Mouse (Mus musculus) intestine, postnatal 0 days (tissue): ENCODE data around the gene Nap1l4. TPM values are rescaled to one million over a fixed set of nuclear protein-coding genes. Genes with fewer than 3 reads are reported as not detected.
"Not testable (repeated sequence)": the region's sequence is repeated elsewhere in the genome, so short reads cannot be mapped to it uniquely, and the experiment has no call there.

Source experiments
- ATAC-seq: fragments of 200-750 bp; cut with Nextera tagmentation; 2 replicates; pipeline ENCODE4 v1.8.0; 2017; ENCODE audit warnings: mild to moderate bottlenecking, moderate TSS enrichment, moderate library complexity
- H3K27ac ChIP-seq: fragments of 300-500 bp; sonication (generic); 2 replicates; pipeline ENCODE4 v1.5.1; 2014; ENCODE audit warnings: mild to moderate bottlenecking, low read depth, low read length, moderate library complexity
- H3K27me3 ChIP-seq: fragments of 300-500 bp; sonication (generic); replicated peaks from 2 replicates; pipeline ENCODE4 v1.6.1; 2014; ENCODE audit warnings: low read length, mixed read lengths; ENCODE audit not compliant: control insufficient read depth, insufficient read depth
- H3K36me3 ChIP-seq: fragments of 300-500 bp; sonication (generic); 2 replicates; pipeline ENCODE4 v1.6.1; 2014; ENCODE audit warnings: mild to moderate bottlenecking, moderate library complexity; ENCODE audit not compliant: control insufficient read depth, insufficient read depth
- H3K4me1 ChIP-seq: fragments of 300-500 bp; sonication (generic); replicated peaks from 2 replicates; pipeline ENCODE4 v1.6.1; 2014; ENCODE audit warnings: antibody characterized with exemption, low read length, mixed read lengths; ENCODE audit not compliant: control insufficient read depth, insufficient read depth
- H3K4me2 ChIP-seq: fragments of 300-500 bp; sonication (generic); replicated peaks from 2 replicates; pipeline ENCODE4 v1.6.1; 2014; ENCODE audit warnings: low read depth, mild to moderate bottlenecking, moderate library complexity
- H3K4me3 ChIP-seq: fragments of 300-500 bp; sonication (generic); 2 replicates; pipeline ENCODE4 v1.5.1; 2014; ENCODE audit warnings: low read depth, low read length
- H3K9ac ChIP-seq: fragments of 300-500 bp; sonication (generic); 2 replicates; pipeline ENCODE4 v1.6.1; 2014; ENCODE audit warnings: mild to moderate bottlenecking, low read depth, low read length
- H3K9me3 ChIP-seq: fragments of 300-500 bp; sonication (generic); 2 replicates; pipeline ENCODE4 v1.6.1; 2016; ENCODE audit warnings: mixed run types; ENCODE audit not compliant: control insufficient read depth
- CTCF ChIP-seq: sonication (generic); IDR thresholded peaks from 2 replicates; pipeline ENCODE4 v1.5.1; 2016; ENCODE audit warnings: low read depth, mild to moderate bottlenecking, control low read depth, antibody characterized with exemption, moderate library complexity
- WGBS: fragments of 180-500 bp; shearing (Covaris S2); extraction: QIAGEN DNeasy Blood & Tissue Kit; methylation state at CpG from one replicate; pipeline ENCODE4 v1.1.7; 2014; 5-methylcytosine and 5-hydroxymethylcytosine counted together
- polyA plus RNA-seq: library from polyadenylated mRNA; unstranded; fragments of >200 nt; fragmentation: Nextera tagmentation; extraction: Ambion mirVana; gene quantifications from 2 replicates; pipeline ENCODE4 v1.2.1, GENCODE M21; 2015

The Nap1l4 gene
- polyA plus RNA-seq, 1 experiment from 2014 or later = 79.9 TPM

GRCm38 (mm10) chr7:143556964-143557610 is 8.2 kb upstream of the Nap1l4 start:
- TF ChIP-seq CTCF = no peak
- H3K4me2 ChIP-seq = no peak overlapping the region
- 68% methylated on average over 8 of the region's 8 CpGs for WGBS
- H3K4me3 ChIP-seq = no peak overlapping the region
- H3K9me3 ChIP-seq = no peaks in the 10 kb centered on the region
- no peaks in the 10 kb centered on the region for H3K27me3 ChIP-seq
- no peak for ATAC-seq
- H3K36me3 ChIP-seq = peaks cover 66% of the 10 kb centered on the region
- H3K4me1 ChIP-seq = no peaks in the 10 kb centered on the region
- no peak overlapping the region for H3K9ac ChIP-seq
- H3K27ac ChIP-seq = no peak overlapping the region

GRCm38 (mm10) chr7:143549588-143550220 is 798 bp upstream of the Nap1l4 start:
- peak overlapping the region; percentile 96 for H3K27ac ChIP-seq
- TF ChIP-seq CTCF = no peak
- ATAC-seq = 0 out of 2 replicates have a peak, but pooled peaks have one; percentile 0
- no peaks in the 10 kb centered on the region for H3K4me1 ChIP-seq
- no peaks in the 10 kb centered on the region for H3K27me3 ChIP-seq
- peak overlapping the region; percentile 87 for H3K9ac ChIP-seq
- WGBS = 16% methylated on average over 2 of the region's 2 CpGs
- H3K36me3 ChIP-seq = peaks cover 4% of the 10 kb centered on the region; the same call in 1 of the 2 replicates
- no peaks in the 10 kb centered on the region for H3K9me3 ChIP-seq
- H3K4me2 ChIP-seq = peak overlapping the region; percentile 72
- H3K4me3 ChIP-seq = peak overlapping the region; percentile 90

- TF ChIP-seq CTCF = no peak
- Histone ChIP-seq H3K4me3 (peak overlapping the region; percentile 90), H3K9ac (peak overlapping the region; percentile 87), H3K4me1 (no peaks in the 10 kb centered on the region; the same call in 1 of the 2 replicates), H3K9me3 (no peaks in the 10 kb centered on the region), H3K36me3 (no peaks in the 10 kb centered on the region), H3K27ac (peak overlapping the region; percentile 96), H3K27me3 (no peaks in the 10 kb centered on the region), H3K4me2 (peak overlapping the region; percentile 72)
- WGBS = under 1% methylated on average over 42 of the region's 63 CpGs
- peak; percentile 85 for ATAC-seq
Measured at GRCm38 (mm10) chr7:143548231-143548961, 510 bp downstream of the Nap1l4 start.

- Histone ChIP-seq H3K36me3 (no peaks in the 10 kb centered on the region), H3K4me3 (no peak overlapping the region), H3K27ac (no peak overlapping the region), H3K27me3 (no peaks in the 10 kb centered on the region), H3K4me2 (peak overlapping the region; percentile 72; the same call in 1 of the 2 replicates), H3K9me3 (no peaks in the 10 kb centered on the region), H3K9ac (no peak overlapping the region), H3K4me1 (no peaks in the 10 kb centered on the region; the same call in 1 of the 2 replicates)
- 26% methylated on average over 2 of the region's 2 CpGs for WGBS
- no peak for ATAC-seq
- TF ChIP-seq CTCF = no peak
Measured at GRCm38 (mm10) chr7:143546554-143546953, 2.4 kb downstream of the Nap1l4 start.

GRCm38 (mm10) chr7:143544368-143544767 is 4.5 kb downstream of the Nap1l4 start:
- Histone ChIP-seq H3K27me3 (no peaks in the 10 kb centered on the region), H3K4me2 (no peak overlapping the region), H3K4me1 (no peaks in the 10 kb centered on the region; the same call in 1 of the 2 replicates), H3K9ac (no peak overlapping the region), H3K27ac (no peak overlapping the region), H3K4me3 (no peak overlapping the region), H3K9me3 (no peaks in the 10 kb centered on the region), H3K36me3 (0 out of 2 replicates have a peak, but pooled peaks cover 1% of the 10 kb centered on the region)
- no peak for ATAC-seq
- 92% methylated on average over 2 of the region's 2 CpGs for WGBS
- TF ChIP-seq CTCF = peak; percentile 76

GRCm38 (mm10) chr7:143538671-143539070 is 10.2 kb downstream of the Nap1l4 start:
- Histone ChIP-seq H3K27me3 (no peaks in the 10 kb centered on the region), H3K36me3 (peaks cover 55% of the 10 kb centered on the region), H3K9ac (no peak overlapping the region), H3K4me2 (no peak overlapping the region), H3K9me3 (no peaks in the 10 kb centered on the region), H3K4me1 (no peaks in the 10 kb centered on the region; the same call in 1 of the 2 replicates), H3K4me3 (no peak overlapping the region), H3K27ac (no peak overlapping the region)
- 61% methylated on average over 1 of the region's 1 CpGs for WGBS
- TF ChIP-seq CTCF = no peak
- no peak for ATAC-seq

GRCm38 (mm10) chr7:143538229-143538628 is 10.7 kb downstream of the Nap1l4 start:
- H3K27ac ChIP-seq, H3K4me3 ChIP-seq, H3K9me3 ChIP-seq, H3K9ac ChIP-seq, H3K4me1 ChIP-seq, ATAC-seq, H3K4me2 ChIP-seq, H3K27me3 ChIP-seq: not testable (repeated sequence)
- 70% methylated on average over 6 of the region's 6 CpGs for WGBS
- H3K36me3 ChIP-seq = peaks cover 60% of the 10 kb centered on the region
